Mouse (Mus musculus): Measurements from ENCODE around the gene Nckap5.

Nckap5 gene

GRCm38 (mm10) chr1:125870056-125870455, 960.5 kb downstream of the Nckap5 start:
- no peak for DNase-seq (ENCODE audit: low spot score)

Data from ovary, postnatal 36 days (tissue).